Mouse (Mus musculus): ENCODE measurements around the gene Klk1b8. TPM values are rescaled to one million over a fixed set of nuclear protein-coding genes. Genes with fewer than 3 reads are reported as not detected.

Gene Klk1b8
- total RNA-seq, 1 experiment: not detected

DNA sequence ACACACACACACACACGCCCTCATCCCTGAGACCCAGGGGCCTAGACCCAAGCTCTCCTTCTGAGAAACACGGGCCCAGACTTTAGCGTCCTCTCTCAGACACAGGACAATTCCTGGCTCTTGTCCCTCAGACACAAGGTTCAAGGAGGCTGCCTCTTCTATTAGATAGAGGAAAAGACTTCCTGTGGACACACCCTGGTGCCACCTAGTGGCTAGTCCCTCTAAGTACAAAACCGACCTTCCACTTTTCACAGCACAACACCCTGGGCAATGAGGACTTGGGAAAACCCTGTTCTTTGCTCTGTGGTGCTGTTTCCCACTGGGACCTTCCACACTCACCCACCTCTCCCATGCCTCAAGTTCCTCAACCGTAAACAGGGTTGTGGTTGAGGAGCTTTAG is 24.5 kb upstream of the Klk1b8 start:
- in situ Hi-C loops (cut with MboI; ENCODE audit: low sequenced_read_pairs in 2 of 2, unreplicated experiment in 2 of 2): loop anchor here in 1 of 2 experiments (25.0 kb wide), 1 partner anchor 111 kb away; no protein-coding TSS in a partner anchor
- TF ChIP-seq CHD2 (IDR thresholded peaks at IDR 0.05; ENCODE audit: low read depth, low read length): no peak
- TF ChIP-seq ZC3H11A (IDR thresholded peaks at IDR 0.05; ENCODE audit: borderline replicate concordance, low read depth, low read length): peak; percentile 50
- TF ChIP-seq HCFC1 (IDR thresholded peaks at IDR 0.05; ENCODE audit: borderline replicate concordance, insufficient read depth, low read length): no peak
- TF ChIP-seq MAFK (IDR thresholded peaks at IDR 0.05; ENCODE audit: insufficient read depth, low read depth, low read length): no peak
- no peak for TF ChIP-seq ZNF384 (IDR thresholded peaks at IDR 0.05; ENCODE audit: low read depth, low read length)
- no peak overlapping the region for H3K27ac ChIP-seq (ENCODE audit: insufficient read depth, low read depth, low read length, poor library complexity, severe bottlenecking)
- DNase-seq (ENCODE audit: low read depth, low spot score): peak; percentile 48
- no peaks in the 10 kb centered on the region for H3K9me3 ChIP-seq (ENCODE audit: control insufficient read depth, insufficient read depth, low read depth, low read length)
- H3K4me1 ChIP-seq (ENCODE audit: control insufficient read depth in 2 of 2, insufficient read depth in 2 of 2, low read length in 2 of 2, poor library complexity in 1 of 2): peaks cover 0 to 2% of the 10 kb centered on the region in 2 experiments; a peak in 1 of 4 replicates
- H3K9ac ChIP-seq (ENCODE audit: insufficient read depth, low read depth, low read length, poor library complexity, severe bottlenecking): no peak overlapping the region
- no peaks in the 10 kb centered on the region for H3K36me3 ChIP-seq (ENCODE audit: control insufficient read depth, insufficient read depth, low read length, poor library complexity, severe bottlenecking)
- H3K4me3 ChIP-seq (ENCODE audit: insufficient read depth in 1 of 2, low read depth in 1 of 2, low read length in 2 of 2, poor library complexity in 1 of 2, severe bottlenecking in 1 of 2): no peak overlapping the region

DNA sequence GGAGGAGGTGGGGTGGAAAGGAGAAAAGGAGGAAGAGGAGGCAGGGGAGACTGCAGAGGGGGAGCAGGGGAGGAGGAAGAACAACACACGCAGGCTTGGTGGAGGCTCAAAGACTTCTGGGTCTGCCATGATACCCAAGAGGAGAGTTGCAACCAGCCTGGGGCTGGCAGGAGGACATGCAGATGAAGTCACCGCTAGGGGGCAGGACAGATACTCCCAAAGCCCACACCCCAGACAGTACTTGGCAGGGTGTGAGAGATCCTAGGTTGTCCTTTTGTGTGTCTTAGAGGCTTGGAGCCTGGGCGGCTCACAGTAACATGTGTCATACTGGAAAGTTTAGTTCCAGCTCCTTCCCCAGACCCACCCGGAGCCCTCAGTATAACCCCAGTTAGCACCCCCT is 21.9 kb upstream of the Klk1b8 start:
- no peaks in the 10 kb centered on the region for H3K9me3 ChIP-seq (ENCODE audit: control insufficient read depth, insufficient read depth, low read depth, low read length)
- peak; percentile 39 for DNase-seq (ENCODE audit: low read depth, low spot score)
- no peak overlapping the region for H3K4me3 ChIP-seq (ENCODE audit: insufficient read depth in 1 of 2, low read depth in 1 of 2, low read length in 2 of 2, poor library complexity in 1 of 2, severe bottlenecking in 1 of 2)
- no peaks in the 10 kb centered on the region for H3K36me3 ChIP-seq (ENCODE audit: control insufficient read depth, insufficient read depth, low read length, poor library complexity, severe bottlenecking)
- in situ Hi-C loops (cut with MboI; ENCODE audit: low sequenced_read_pairs in 2 of 2, unreplicated experiment in 2 of 2): loop anchor here in 1 of 2 experiments (25.0 kb wide), 1 partner anchor 109 kb away; no protein-coding TSS in a partner anchor
- no peak overlapping the region for H3K9ac ChIP-seq (ENCODE audit: insufficient read depth, low read depth, low read length, poor library complexity, severe bottlenecking)
- no peak overlapping the region for H3K27ac ChIP-seq (ENCODE audit: insufficient read depth, low read depth, low read length, poor library complexity, severe bottlenecking)
- peaks cover 0 to 2% of the 10 kb centered on the region in 2 experiments; a peak in 1 of 4 replicates for H3K4me1 ChIP-seq (ENCODE audit: control insufficient read depth in 2 of 2, insufficient read depth in 2 of 2, low read length in 2 of 2, poor library complexity in 1 of 2)
- TF ChIP-seq MAFK (IDR thresholded peaks at IDR 0.05; ENCODE audit: insufficient read depth, low read depth, low read length): no peak

DNA sequence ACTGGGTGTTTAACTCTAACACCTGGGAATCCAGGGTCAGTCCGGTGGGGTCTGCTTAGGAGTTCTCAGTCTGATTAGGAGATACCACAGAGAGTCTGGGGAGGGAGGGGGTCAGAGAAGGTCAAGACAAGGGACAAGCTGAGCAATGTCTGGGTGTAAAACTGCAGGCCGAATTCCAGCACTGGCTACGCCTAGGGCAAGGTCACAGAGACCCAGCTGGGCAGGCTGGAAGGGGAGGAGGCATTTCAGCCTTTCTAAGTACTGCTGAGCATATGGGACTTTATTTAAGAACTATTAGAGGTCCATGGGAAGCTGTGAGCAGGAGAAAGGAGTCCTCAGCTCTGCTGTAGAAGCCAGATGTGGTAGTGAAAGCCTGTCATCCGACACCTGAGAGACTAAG is 18.1 kb upstream of the Klk1b8 start:
- no peak for TF ChIP-seq HCFC1 (IDR thresholded peaks at IDR 0.05; ENCODE audit: borderline replicate concordance, insufficient read depth, low read length)
- TF ChIP-seq CHD2 (IDR thresholded peaks at IDR 0.05; ENCODE audit: low read depth, low read length): no peak
- no peak for TF ChIP-seq ZC3H11A (IDR thresholded peaks at IDR 0.05; ENCODE audit: borderline replicate concordance, low read depth, low read length)
- no peak for TF ChIP-seq ZNF384 (IDR thresholded peaks at IDR 0.05; ENCODE audit: low read depth, low read length)
- no peak for TF ChIP-seq MAFK (IDR thresholded peaks at IDR 0.05; ENCODE audit: insufficient read depth, low read depth, low read length)
- H3K4me1 ChIP-seq (ENCODE audit: control insufficient read depth in 2 of 2, insufficient read depth in 2 of 2, low read length in 2 of 2, poor library complexity in 1 of 2): no peaks in the 10 kb centered on the region
- in situ Hi-C loops (cut with MboI; ENCODE audit: low sequenced_read_pairs in 2 of 2, unreplicated experiment in 2 of 2): loop anchor here in 1 of 2 experiments (25.0 kb wide), 1 partner anchor 105 kb away; no protein-coding TSS in a partner anchor
- no peak overlapping the region for H3K4me3 ChIP-seq (ENCODE audit: insufficient read depth in 1 of 2, low read depth in 1 of 2, low read length in 2 of 2, poor library complexity in 1 of 2, severe bottlenecking in 1 of 2)
- no peak for DNase-seq (ENCODE audit: low read depth, low spot score)
- H3K9ac ChIP-seq (ENCODE audit: insufficient read depth, low read depth, low read length, poor library complexity, severe bottlenecking): no peak overlapping the region
- no peak overlapping the region for H3K27ac ChIP-seq (ENCODE audit: insufficient read depth, low read depth, low read length, poor library complexity, severe bottlenecking)
- no peaks in the 10 kb centered on the region for H3K36me3 ChIP-seq (ENCODE audit: control insufficient read depth, insufficient read depth, low read length, poor library complexity, severe bottlenecking)
- H3K9me3 ChIP-seq (ENCODE audit: control insufficient read depth, insufficient read depth, low read depth, low read length): no peaks in the 10 kb centered on the region

DNA sequence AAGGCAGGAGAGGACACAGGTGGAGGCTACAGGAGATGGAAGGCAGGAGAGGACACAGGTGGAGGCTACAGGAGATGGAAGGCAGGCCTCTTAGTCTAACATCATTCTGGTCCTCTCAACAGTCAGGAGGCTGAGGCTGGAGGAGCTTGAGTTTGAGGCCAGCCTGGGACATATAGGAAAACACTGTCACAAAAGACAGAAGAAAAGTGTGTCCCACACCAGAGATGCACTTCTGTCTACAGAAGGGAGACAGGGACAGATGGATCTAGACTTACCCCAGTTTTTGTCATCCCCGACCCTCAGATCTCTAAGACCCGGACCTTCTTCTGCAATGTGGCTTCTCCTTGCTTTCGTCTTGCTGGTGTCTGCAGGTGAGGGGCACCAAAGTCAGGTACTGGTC is 17.0 kb upstream of the Klk1b8 start, which contains the start of gene Klk15:
Gene Klk15 (plus strand): TSS at position 301 of the 400 bp plus-strand sequence.
- no peaks in the 10 kb centered on the region for H3K4me1 ChIP-seq (ENCODE audit: control insufficient read depth in 2 of 2, insufficient read depth in 2 of 2, low read length in 2 of 2, poor library complexity in 1 of 2)
- H3K9me3 ChIP-seq (ENCODE audit: control insufficient read depth, insufficient read depth, low read depth, low read length): no peaks in the 10 kb centered on the region

More for the DNA sequence above, 17.0 kb upstream of the Klk1b8 start, which contains the start of gene Klk15:
- Histone ChIP-seq H3K36me3 (ENCODE audit: control insufficient read depth, insufficient read depth, low read length, poor library complexity, severe bottlenecking) (no peaks in the 10 kb centered on the region), H3K4me3 (ENCODE audit: insufficient read depth in 1 of 2, low read depth in 1 of 2, low read length in 2 of 2, poor library complexity in 1 of 2, severe bottlenecking in 1 of 2) (no peak within 1 kb of the TSS), H3K27ac (ENCODE audit: insufficient read depth, low read depth, low read length, poor library complexity, severe bottlenecking) (no peak within 1 kb of the TSS), H3K9ac (ENCODE audit: insufficient read depth, low read depth, low read length, poor library complexity, severe bottlenecking) (no peak within 1 kb of the TSS)
- no peak for DNase-seq (ENCODE audit: low read depth, low spot score)
- TF ChIP-seq MAFK (IDR thresholded peaks at IDR 0.05; ENCODE audit: insufficient read depth, low read depth, low read length): no peak
- no peak for TF ChIP-seq CHD2 (IDR thresholded peaks at IDR 0.05; ENCODE audit: low read depth, low read length)
- TF ChIP-seq ZNF384 (IDR thresholded peaks at IDR 0.05; ENCODE audit: low read depth, low read length): no peak
- no peak for TF ChIP-seq ZC3H11A (IDR thresholded peaks at IDR 0.05; ENCODE audit: borderline replicate concordance, low read depth, low read length)
- TF ChIP-seq HCFC1 (IDR thresholded peaks at IDR 0.05; ENCODE audit: borderline replicate concordance, insufficient read depth, low read length): no peak
- in situ Hi-C loops (cut with MboI; ENCODE audit: low sequenced_read_pairs in 2 of 2, unreplicated experiment in 2 of 2): loop anchor here in 1 of 2 experiments (25.0 kb wide), 1 partner anchor 104 kb away; no protein-coding TSS in a partner anchor

Data from ES-E14 (cell line).